Mouse (Mus musculus): ENCODE results near the gene Des. TPM values are rescaled to one million over a fixed set of nuclear protein-coding genes. Genes with fewer than 3 reads are reported as not detected.

The Des gene
- total and polyA plus RNA-seq, 3 experiments, result 7.0 to 7.2 TPM; not detected in 1

DNA sequence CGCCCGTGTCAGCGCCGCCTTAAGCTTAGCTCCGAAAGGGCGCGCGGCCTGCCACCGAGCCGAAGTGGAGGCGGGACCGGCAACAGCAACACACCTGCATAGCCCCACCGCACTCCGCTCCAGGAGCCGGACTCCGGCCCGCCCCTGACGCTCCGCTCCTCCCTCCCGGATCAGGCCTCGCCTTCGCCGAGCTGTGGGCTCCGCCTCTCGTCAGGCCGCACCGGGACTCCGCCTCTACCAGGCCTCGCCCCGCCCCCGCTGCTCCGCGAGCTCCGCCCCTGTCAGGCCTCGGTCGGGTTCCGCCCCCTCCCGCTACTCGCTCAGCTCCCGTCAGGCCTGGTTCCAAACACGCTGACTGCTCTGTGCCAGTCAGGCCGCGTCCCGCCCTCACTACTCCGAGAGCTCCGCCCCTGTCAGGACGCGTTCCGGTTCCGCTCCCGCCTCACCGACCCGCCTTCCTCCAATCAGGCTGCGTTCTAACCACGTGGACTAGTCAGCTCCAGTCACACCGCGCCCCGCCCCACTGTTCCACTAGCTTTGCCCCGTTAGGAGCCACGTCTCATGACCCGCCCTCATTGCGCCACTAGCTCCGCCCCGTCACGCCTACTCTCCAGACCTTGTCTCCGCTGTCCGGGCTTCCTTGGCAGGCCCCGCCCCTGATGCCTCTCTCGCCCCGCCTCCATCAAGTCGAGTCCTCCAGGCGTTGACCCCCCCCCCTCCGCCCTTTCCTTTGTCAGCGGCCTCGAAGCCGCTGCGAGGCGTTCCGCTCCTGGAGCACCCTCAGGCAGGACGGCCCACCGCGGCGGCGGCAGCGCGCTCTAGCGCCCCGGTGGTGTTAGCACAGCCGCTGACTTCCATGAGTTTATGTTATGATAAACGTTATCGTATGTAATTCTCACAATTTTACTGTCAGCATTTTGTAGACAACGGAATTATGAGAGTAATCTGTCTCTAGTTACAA, 42.6 kb upstream of the Des start, which contains the start of gene Dnpep:
TSS of gene Dnpep (minus strand) at position 750 of the 961 bp plus-strand sequence.
- peaks cover 3 to 4% of the 10 kb centered on the region in 2 experiments; a peak in 2 of 4 replicates for H3K4me1 ChIP-seq (ENCODE audit: control insufficient read depth in 1 of 2, insufficient read depth in 2 of 2, low read length in 2 of 2)
- no peak; the same call in 1 of the 2 replicates for TF ChIP-seq NRF1 (IDR thresholded peaks at IDR 0.05; ENCODE audit: insufficient read depth, low read depth, low read length, poor library complexity, severe bottlenecking)
- TF ChIP-seq GABPA (IDR thresholded peaks at IDR 0.05; ENCODE audit: low read depth, low read length), result peak; percentile 72; the same call in 1 of the 2 replicates
- TF ChIP-seq MAFK (IDR thresholded peaks at IDR 0.05; ENCODE audit: borderline replicate concordance, low read depth, low read length), result peak; percentile 73; the same call in 1 of the 2 replicates
- TF ChIP-seq ELF1 (IDR thresholded peaks at IDR 0.05; ENCODE audit: low read depth, low read length), result peak; percentile 65
- no peak for TF ChIP-seq ZNF384 (IDR thresholded peaks at IDR 0.05; ENCODE audit: low read depth, low read length)
- no peak for TF ChIP-seq UBTF (IDR thresholded peaks at IDR 0.05; ENCODE audit: borderline replicate concordance, insufficient read depth, low read depth, low read length)
- TF ChIP-seq USF2 (IDR thresholded peaks at IDR 0.05; ENCODE audit: borderline replicate concordance in 1 of 2, insufficient read depth in 1 of 2, low read depth in 1 of 2, low read length in 2 of 2), result peak in 1 of 2 experiments; percentile 67; a peak in 2 of 4 replicates
- peak; percentile 21; the same call in 1 of the 2 replicates for TF ChIP-seq ZC3H11A (IDR thresholded peaks at IDR 0.05; ENCODE audit: low read depth, low read length)
- no peak for TF ChIP-seq GATA1 (IDR thresholded peaks at IDR 0.05; ENCODE audit: low read depth, low read length)
- no peak; the same call in 1 of the 2 replicates for TF ChIP-seq KAT2A (conservative IDR thresholded peaks at IDR 0.05; ENCODE audit: low read depth, low read length)
- no peak for TF ChIP-seq POLR2A (IDR thresholded peaks at IDR 0.05; ENCODE audit: control insufficient read depth in 1 of 2, insufficient read depth in 1 of 2, low read depth in 1 of 2, low read length in 2 of 2, poor library complexity in 1 of 2)
- TF ChIP-seq HCFC1 (IDR thresholded peaks at IDR 0.05; ENCODE audit: low read depth, low read length), result peak; percentile 84
- TF ChIP-seq E2F4 (IDR thresholded peaks at IDR 0.05; ENCODE audit: borderline replicate concordance, low read depth, low read length), result no peak
- TF ChIP-seq CTCF (IDR thresholded peaks at IDR 0.05 in 2 of 3, conservative IDR thresholded peaks at IDR 0.05 in 1 of 3; ENCODE audit: control insufficient read depth in 1 of 3, insufficient read depth in 1 of 3, low read depth in 2 of 3, low read length in 3 of 3, poor library complexity in 1 of 3, severe bottlenecking in 1 of 3), result peak; percentile 56 to 87 (median 84)
- peak; percentile 95 for TF ChIP-seq USF1 (IDR thresholded peaks at IDR 0.05; ENCODE audit: low read depth, low read length)
- TF ChIP-seq EP300 (IDR thresholded peaks at IDR 0.05; ENCODE audit: low read depth in 1 of 2, low read length in 2 of 2), result peak in 1 of 2 experiments; percentile 46; a peak in 2 of 4 replicates
- no peak for TF ChIP-seq ZMIZ1 (IDR thresholded peaks at IDR 0.05; ENCODE audit: low read depth, low read length)
- peak; percentile 99 for TF ChIP-seq MAZ (IDR thresholded peaks at IDR 0.05; ENCODE audit: low read depth, low read length)
- peak; percentile 57; the same call in 1 of the 2 replicates for TF ChIP-seq ETS1 (IDR thresholded peaks at IDR 0.05; ENCODE audit: low read depth, low read length)
- TF ChIP-seq MXI1 (IDR thresholded peaks at IDR 0.05; ENCODE audit: low read depth, low read length), result peak; percentile 86
- 0 out of 2 replicates have a peak, but pooled peaks have one; percentile 14 for TF ChIP-seq ZKSCAN1 (IDR thresholded peaks at IDR 0.05; ENCODE audit: low read depth, low read length)
- no peak for TF ChIP-seq MYB (IDR thresholded peaks at IDR 0.05; ENCODE audit: low read depth, low read length)
- no peak for TF ChIP-seq CHD2 (IDR thresholded peaks at IDR 0.05; ENCODE audit: low read length)
- TF ChIP-seq TCF12 (IDR thresholded peaks at IDR 0.05; ENCODE audit: low read depth, low read length), result peak; percentile 67
- no peak for TF ChIP-seq CHD1 (IDR thresholded peaks at IDR 0.05; ENCODE audit: low read depth, low read length)
- TF ChIP-seq SIN3A (IDR thresholded peaks at IDR 0.05; ENCODE audit: low read length), result peak; percentile 86
- peak; percentile 20 for TF ChIP-seq RAD21 (IDR thresholded peaks at IDR 0.05; ENCODE audit: low read depth, low read length)
- no peak for TF ChIP-seq POLR2AphosphoS5 (IDR thresholded peaks at IDR 0.05; ENCODE audit: borderline replicate concordance, low read depth, low read length)
- TF ChIP-seq SMC3 (IDR thresholded peaks at IDR 0.05; ENCODE audit: low read depth, low read length), result peak; percentile 48
- TF ChIP-seq MEF2A (IDR thresholded peaks at IDR 0.05; ENCODE audit: extremely low read depth, insufficient replicate concordance, low read depth, low read length, poor library complexity, severe bottlenecking), result peak; percentile 63; the same call in 1 of the 2 replicates
- TF ChIP-seq MYC (IDR thresholded peaks at IDR 0.05; ENCODE audit: low read depth, low read length), result peak; percentile 73
- no peak for TF ChIP-seq JUND (IDR thresholded peaks at IDR 0.05; ENCODE audit: low read depth, low read length)
- TF ChIP-seq TAL1 (IDR thresholded peaks at IDR 0.05; ENCODE audit: low read length), result no peak
- no peak for TF ChIP-seq TBP (IDR thresholded peaks at IDR 0.05; ENCODE audit: low read depth, low read length)

More for the DNA sequence above, 42.6 kb upstream of the Des start, which contains the start of gene Dnpep:
- Histone ChIP-seq H3K9ac (ENCODE audit: control insufficient read depth, low read depth, low read length, poor library complexity, severe bottlenecking) (peak within 1 kb of the TSS; percentile 73), H3K4me3 (ENCODE audit: control insufficient read depth in 1 of 2, insufficient read depth in 1 of 2, low read depth in 2 of 2, low read length in 2 of 2) (peak within 1 kb of the TSS; percentile 80 to 91), H3K9me3 (replicated peaks; ENCODE audit: insufficient read depth, low read length) (no peaks in the 10 kb centered on the region), H3K27ac (ENCODE audit: control insufficient read depth, low read depth, low read length) (peak within 1 kb of the TSS; percentile 57), H3K27me3 (ENCODE audit: control insufficient read depth in 1 of 2, insufficient read depth in 2 of 2, low read length in 2 of 2) (no peaks in the 10 kb centered on the region), H3K79me2 (ENCODE audit: control insufficient read depth, insufficient read depth, low read length, poor library complexity) (no peaks in the 10 kb centered on the region), H3K36me3 (ENCODE audit: control insufficient read depth in 1 of 2, insufficient read depth in 2 of 2, low read length in 2 of 2) (no peaks in the 10 kb centered on the region; a peak in 2 of 4 replicates)
- DNase-seq (ENCODE audit: low read depth, low spot score), result peak; percentile 100
